23 mouse cellular contexts compared by ENCODE assay signal in the genomic region with DNA sequence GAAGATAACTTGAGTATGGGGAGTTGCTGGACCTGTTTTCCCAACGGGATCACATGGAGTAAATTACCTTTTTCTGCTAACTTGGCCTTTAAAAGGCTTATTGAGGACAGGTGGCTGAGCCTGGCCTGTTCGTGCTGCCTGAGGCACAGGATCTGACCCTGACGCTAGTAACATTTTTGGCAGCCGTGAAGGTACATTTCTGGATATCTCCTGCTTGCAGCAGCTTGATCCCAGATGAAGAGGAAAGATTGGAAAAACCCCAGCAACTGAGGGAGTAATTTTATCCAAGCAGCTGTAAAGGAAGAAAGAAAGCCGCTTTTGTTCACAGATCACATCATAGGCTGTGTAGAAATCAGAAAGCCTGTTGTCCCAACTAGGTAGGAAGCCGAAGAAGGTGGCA. TPM values are rescaled to one million over a fixed set of nuclear protein-coding genes. Genes with fewer than 3 reads are reported as not detected.
A peak's percentile ranks its signal among the peaks of the same experiment; 100 is the strongest.
DNase-seq lines count a peak whose midpoint lies in the region; ATAC-seq and TF ChIP-seq lines count a peak whose summit lies in the region.
"Had no signal": no experiment of that assay in that cellular context is flagged by ENCODE, and none has a peak within 500 bp of the region (broad histone marks: within the 10 kb centered on the region; RNA-seq: fewer than 3 reads in every experiment).

No protein-coding gene starts in this region.

- no peaks in the 10 kb centered on the region for H3K27me3 ChIP-seq in kidney, embryonic 15.5 days
- H3K27me3 ChIP-seq in intestine, embryonic 15.5 days (replicated peaks): no peaks in the 10 kb centered on the region
- H3K27me3 ChIP-seq: midbrain, embryonic 15.5 days; stomach, embryonic 15.5 days had no signal

- H3K4me1 ChIP-seq in lung, adult 2 months (ENCODE audit: control insufficient read depth, insufficient read depth, low read length): no peaks in the 10 kb centered on the region
- H3K4me1 ChIP-seq in kidney, embryonic 15.5 days: no peaks in the 10 kb centered on the region
- H3K4me1 ChIP-seq in intestine, embryonic 15.5 days (replicated peaks): no peaks in the 10 kb centered on the region
- H3K4me1 ChIP-seq: midbrain, embryonic 15.5 days; stomach, embryonic 15.5 days had no signal

- H3K4me3 ChIP-seq in lung, adult 2 months (replicated peaks; ENCODE audit: extremely low read depth, low read depth, low read length): no peak overlapping the region
- H3K4me3 ChIP-seq in kidney, embryonic 15.5 days (replicated peaks): no peak overlapping the region
- no peak overlapping the region for H3K4me3 ChIP-seq in intestine, embryonic 15.5 days (replicated peaks)
- H3K4me3 ChIP-seq: left cerebral cortex, adult 2 months; midbrain, embryonic 15.5 days; stomach, embryonic 15.5 days had no signal

- no peak for TF ChIP-seq CTCF in lung, adult 2 months (IDR thresholded peaks at IDR 0.05; ENCODE audit: insufficient read depth, low read length)

- WGBS in lung, adult 2 months: 72% methylated on average over 6 of the region's 6 CpGs
- WGBS in kidney, embryonic 15.5 days: 74% methylated on average over 6 of the region's 6 CpGs
- WGBS in intestine, embryonic 15.5 days: 78% methylated on average over 6 of the region's 6 CpGs

- H3K4me2 ChIP-seq in kidney, embryonic 15.5 days: no peak overlapping the region
- H3K4me2 ChIP-seq in intestine, embryonic 15.5 days (replicated peaks): no peak overlapping the region
- H3K4me2 ChIP-seq: midbrain, embryonic 15.5 days; stomach, embryonic 15.5 days had no signal

- no peak for DNase-seq in frontal cortex, postnatal 10 days (ENCODE audit: low spot score in 2 of 2)
- peak; percentile 26 for DNase-seq in lung, postnatal 25 days (ENCODE audit: low spot score)
- no peak for DNase-seq in lung, adult 2 months
- DNase-seq in right cerebral cortex, adult 18-20 months: no peak
- DNase-seq in layer of hippocampus, postnatal 14 days (ENCODE audit: low spot score in 2 of 2): no peak
- DNase-seq: cerebellum, adult 8-10 months; heart, postnatal 14 days; thymus, postnatal 4 days had no signal

- no peaks in the 10 kb centered on the region for H3K9me3 ChIP-seq in kidney, embryonic 15.5 days (replicated peaks)
- H3K9me3 ChIP-seq in intestine, embryonic 15.5 days: no peaks in the 10 kb centered on the region
- H3K9me3 ChIP-seq: midbrain, embryonic 15.5 days; stomach, embryonic 15.5 days had no signal

- peak; percentile 31; the same call in 1 of the 2 replicates for ATAC-seq in frontal cortex, adult (ENCODE audit: low TSS enrichment)
- ATAC-seq in kidney, embryonic 15.5 days (replicated peaks; ENCODE audit: low FRiP score): no peak
- no peak for ATAC-seq in intestine, embryonic 15.5 days
- ATAC-seq: hindbrain, embryonic 16.5 days; midbrain, embryonic 15.5 days had no signal

- no peak for TF ChIP-seq POLR2A in lung, adult 2 months (IDR thresholded peaks at IDR 0.05; ENCODE audit: borderline replicate concordance, extremely low read depth, low read depth, low read length)

- H3K9ac ChIP-seq in kidney, embryonic 15.5 days: no peak overlapping the region
- H3K9ac ChIP-seq in intestine, embryonic 15.5 days: no peak overlapping the region
- H3K9ac ChIP-seq: liver, embryonic 14.5 days; midbrain, embryonic 15.5 days; stomach, embryonic 15.5 days had no signal

- no peaks in the 10 kb centered on the region for H3K36me3 ChIP-seq in kidney, embryonic 15.5 days
- H3K36me3 ChIP-seq in intestine, embryonic 15.5 days: no peaks in the 10 kb centered on the region
- H3K36me3 ChIP-seq: midbrain, embryonic 15.5 days; stomach, embryonic 15.5 days had no signal

- H3K27ac ChIP-seq in kidney, embryonic 15.5 days: peak overlapping the region; percentile 64
- H3K27ac ChIP-seq in intestine, embryonic 15.5 days: no peak overlapping the region
- H3K27ac ChIP-seq: left cerebral cortex, adult 2 months; liver, embryonic 14.5 days; midbrain, embryonic 15.5 days; stomach, embryonic 15.5 days had no signal

RNA-seq across cellular contexts. Expression of a gene that starts 17.1 kb away (rescaled TPM):
- polyA plus RNA-seq in lung, adult 2 months (2012; rRNA removed): 84.6 and 94.5 TPM in 2 replicates
- polyA plus RNA-seq in kidney, embryonic 15.5 days (2015; fragmentation: Nextera tagmentation; extraction: Ambion mirVana): 32.2 and 34.7 TPM in 2 replicates
- total RNA-seq in layer of hippocampus, postnatal 14 days (2021): 10 to 100 TPM; 54.5 to 57.5 TPM
- polyA plus RNA-seq in intestine, embryonic 15.5 days (2015; fragmentation: Nextera tagmentation; extraction: Ambion mirVana): 50.5 and 51.6 TPM in 2 replicates

RNA-seq across cellular contexts. Expression of a gene that starts 58.3 kb away (rescaled TPM):
- polyA plus RNA-seq in lung, adult 2 months (2012; rRNA removed): 0.19 and 0.29 TPM in 2 replicates
- not detected in 2 replicates for polyA plus RNA-seq in kidney, embryonic 15.5 days (2015; fragmentation: Nextera tagmentation; extraction: Ambion mirVana)
- under 1 TPM in 1 of 2 experiments, not detected in 1; 0.17 TPM for total RNA-seq in layer of hippocampus, postnatal 14 days (2021)
- not detected in 2 replicates for polyA plus RNA-seq in intestine, embryonic 15.5 days (2015; fragmentation: Nextera tagmentation; extraction: Ambion mirVana)
- total RNA-seq: heart, adult 18-20 months; heart, postnatal 14 days had no signal
- polyA plus RNA-seq: brain, embryonic 14.5 days; C2C12; forebrain, embryonic 11.5 days; large intestine, adult 2 months; midbrain, embryonic 15.5 days; neural tube, embryonic 11.5 days; small intestine, adult 2 months; stomach, embryonic 15.5 days had no signal
